Mouse (Mus musculus): ENCODE data around the gene Rad50. TPM values are rescaled to one million over a fixed set of nuclear protein-coding genes. Genes with fewer than 3 reads are reported as not detected.

Rad50 gene
- total RNA-seq, 4 experiments from 2014 or later = 3.8 to 4.7 (median 4.5) TPM

GRCm38 (mm10) chr11:53699351-53699750, 7.8 kb downstream of the Rad50 start:
- DNase-seq (ENCODE audit: low spot score in 2 of 2) = no peak

- no peak for DNase-seq (ENCODE audit: low spot score in 2 of 2)
Measured at GRCm38 (mm10) chr11:53698521-53698920, 8.6 kb downstream of the Rad50 start.

GRCm38 (mm10) chr11:53691979-53692378, 15.1 kb downstream of the Rad50 start:
- no peak for DNase-seq (ENCODE audit: low spot score in 2 of 2)

GRCm38 (mm10) chr11:53682994-53683530, 24.1 kb downstream of the Rad50 start:
- no peak for DNase-seq (ENCODE audit: low spot score in 2 of 2)

- DNase-seq (ENCODE audit: low spot score in 2 of 2) = no peak
Measured at GRCm38 (mm10) chr11:53682170-53682569, 24.9 kb downstream of the Rad50 start.

GRCm38 (mm10) chr11:53681686-53682085, 25.4 kb downstream of the Rad50 start:
- DNase-seq (ENCODE audit: low spot score in 2 of 2) = no peak

- DNase-seq (ENCODE audit: low spot score in 2 of 2) = no peak
Measured at GRCm38 (mm10) chr11:53680141-53680540, 27.0 kb downstream of the Rad50 start.

- no peak for DNase-seq (ENCODE audit: low spot score in 2 of 2)
Measured at GRCm38 (mm10) chr11:53671414-53671813, 35.7 kb downstream of the Rad50 start.

- DNase-seq (ENCODE audit: low spot score in 2 of 2) = no peak
Measured at GRCm38 (mm10) chr11:53664091-53664490, 43.0 kb downstream of the Rad50 start.

GRCm38 (mm10) chr11:53662794-53663674, 44.1 kb downstream of the Rad50 start:
- no peak for DNase-seq (ENCODE audit: low spot score in 2 of 2)

- no peak for DNase-seq (ENCODE audit: low spot score in 2 of 2)
Measured at GRCm38 (mm10) chr11:53657828-53658227, 49.3 kb downstream of the Rad50 start.

- DNase-seq (ENCODE audit: low spot score in 2 of 2) = no peak
Measured at GRCm38 (mm10) chr11:53657381-53657780, 49.7 kb downstream of the Rad50 start.

GRCm38 (mm10) chr11:53656558-53657202, 50.4 kb downstream of the Rad50 start:
- no peak for DNase-seq (ENCODE audit: low spot score in 2 of 2)

GRCm38 (mm10) chr11:53655043-53655442, 52.1 kb downstream of the Rad50 start:
- DNase-seq (ENCODE audit: low spot score in 2 of 2) = no peak

- no peak for DNase-seq (ENCODE audit: low spot score in 2 of 2)
Measured at GRCm38 (mm10) chr11:53652427-53652826, 54.7 kb downstream of the Rad50 start.

- no peak for DNase-seq (ENCODE audit: low spot score in 2 of 2)
Measured at GRCm38 (mm10) chr11:53651441-53651840, 55.7 kb downstream of the Rad50 start.

GRCm38 (mm10) chr11:53644017-53644416, 63.1 kb downstream of the Rad50 start:
- no peak for DNase-seq (ENCODE audit: low spot score in 2 of 2)

GRCm38 (mm10) chr11:53642744-53643279, 64.3 kb downstream of the Rad50 start:
- no peak for DNase-seq (ENCODE audit: low spot score in 2 of 2)

GRCm38 (mm10) chr11:53637803-53638260, 69.3 kb downstream of the Rad50 start:
- DNase-seq (ENCODE audit: low spot score in 2 of 2) = no peak

GRCm38 (mm10) chr11:53637046-53637802, 69.9 kb downstream of the Rad50 start:
- no peak for DNase-seq (ENCODE audit: low spot score in 2 of 2)

GRCm38 (mm10) chr11:53636183-53636646, 70.9 kb downstream of the Rad50 start:
- no peak for DNase-seq (ENCODE audit: low spot score in 2 of 2)

All from gastrocnemius, adult 8-10 months (tissue).